8 mouse cellular contexts compared by ENCODE assay signal in genomic region chr8:3417455-3417854, GRCm38 (mm10). TPM values are rescaled to one million over a fixed set of nuclear protein-coding genes. Genes with fewer than 3 reads are reported as not detected.
DNase-seq lines count a peak whose midpoint lies in the region; ATAC-seq and TF ChIP-seq lines count a peak whose summit lies in the region.

No protein-coding gene starts in this region.

- H3K4me1 ChIP-seq in lung, postnatal 0 days (ENCODE audit: insufficient read depth, low read depth, low read length): peaks cover 8% of the 10 kb centered on the region
- H3K4me1 ChIP-seq in forebrain, embryonic 13.5 days: peaks cover 36% of the 10 kb centered on the region
- H3K4me1 ChIP-seq in liver, adult 2 months (ENCODE audit: control insufficient read depth, insufficient read depth, low read length): peaks cover 38% of the 10 kb centered on the region
- H3K4me1 ChIP-seq in stomach, postnatal 0 days (replicated peaks; ENCODE audit: control insufficient read depth, insufficient read depth): no peaks in the 10 kb centered on the region; the same call in 1 of the 2 replicates

- 28% methylated on average over 8 of the region's 8 CpGs for WGBS in lung, postnatal 0 days
- 4% methylated on average over 8 of the region's 8 CpGs for WGBS in forebrain, embryonic 13.5 days
- 21% methylated on average over 8 of the region's 8 CpGs for WGBS in liver, adult 2 months
- 30% methylated on average over 8 of the region's 8 CpGs for WGBS in stomach, postnatal 0 days

- DNase-seq in lung, postnatal 0 days (ENCODE audit: low spot score): no peak
- no peak for DNase-seq in lung, postnatal 14 days
- peak; percentile 77 for DNase-seq in liver, adult 2 months (ENCODE audit: extremely low read depth, low read depth, low spot score)
- DNase-seq in stomach, postnatal 0 days (ENCODE audit: low spot score): no peak
- no peak for DNase-seq in layer of hippocampus, postnatal 36 days
- no peak for DNase-seq in right cerebral cortex, postnatal 36 days (ENCODE audit: low spot score in 2 of 2)
- no peak for DNase-seq in cerebellum, adult 9-11 months

- peaks cover 31% of the 10 kb centered on the region for H3K79me2 ChIP-seq in liver, adult 2 months (ENCODE audit: control insufficient read depth, insufficient read depth, low read length)

- no peak for ATAC-seq in lung, postnatal 0 days
- peak; percentile 63; the same call in 1 of the 2 replicates for ATAC-seq in forebrain, embryonic 13.5 days
- no peak for ATAC-seq in stomach, postnatal 0 days (ENCODE audit: low FRiP score, low TSS enrichment)

- H3K4me2 ChIP-seq in lung, postnatal 0 days (replicated peaks; ENCODE audit: low read depth, low read length): no peak overlapping the region
- H3K4me2 ChIP-seq in forebrain, embryonic 13.5 days: no peak overlapping the region; the same call in 1 of the 2 replicates
- H3K4me2 ChIP-seq in stomach, postnatal 0 days (replicated peaks; ENCODE audit: low read depth): no peak overlapping the region

- TF ChIP-seq POLR2A in liver, adult 2 months (IDR thresholded peaks at IDR 0.05; ENCODE audit: extremely low read depth, insufficient read depth, low read length): no peak

- no peaks in the 10 kb centered on the region for H3K9me3 ChIP-seq in lung, postnatal 0 days (ENCODE audit: low read length)
- H3K9me3 ChIP-seq in forebrain, embryonic 13.5 days (replicated peaks): no peaks in the 10 kb centered on the region
- no peaks in the 10 kb centered on the region for H3K9me3 ChIP-seq in stomach, postnatal 0 days (ENCODE audit: control insufficient read depth, low read length)

- no peaks in the 10 kb centered on the region for H3K36me3 ChIP-seq in lung, postnatal 0 days (ENCODE audit: insufficient read depth, low read length)
- H3K36me3 ChIP-seq in forebrain, embryonic 13.5 days (ENCODE audit: poor library complexity, severe bottlenecking): no peaks in the 10 kb centered on the region
- H3K36me3 ChIP-seq in liver, adult 2 months (ENCODE audit: control insufficient read depth, insufficient read depth, low read length): no peaks in the 10 kb centered on the region
- peaks cover under 1% of the 10 kb centered on the region; the same call in 1 of the 2 replicates for H3K36me3 ChIP-seq in stomach, postnatal 0 days (ENCODE audit: control insufficient read depth, insufficient read depth, low read length)

- no peak overlapping the region for H3K9ac ChIP-seq in lung, postnatal 0 days (replicated peaks; ENCODE audit: low read depth)
- H3K9ac ChIP-seq in forebrain, embryonic 13.5 days: no peak overlapping the region
- H3K9ac ChIP-seq in liver, adult 2 months (ENCODE audit: low read depth, low read length): peak overlapping the region; percentile 29; the same call in 1 of the 2 replicates
- H3K9ac ChIP-seq in stomach, postnatal 0 days (ENCODE audit: low read length): no peak overlapping the region

- no peak for TF ChIP-seq EP300 in lung, postnatal 0 days (IDR thresholded peaks at IDR 0.05)
- TF ChIP-seq EP300 in stomach, postnatal 0 days (optimal IDR thresholded peaks at IDR 0.05): no peak

- H3K4me3 ChIP-seq in lung, postnatal 0 days (ENCODE audit: low read depth, low read length): no peak overlapping the region
- no peak overlapping the region for H3K4me3 ChIP-seq in forebrain, embryonic 13.5 days
- no peak overlapping the region for H3K4me3 ChIP-seq in liver, adult 2 months (ENCODE audit: insufficient read depth, low read depth, low read length)
- no peak overlapping the region for H3K4me3 ChIP-seq in stomach, postnatal 0 days (ENCODE audit: low read depth, low read length)

- H3K27me3 ChIP-seq in lung, postnatal 0 days (replicated peaks; ENCODE audit: insufficient read depth, low read length): no peaks in the 10 kb centered on the region
- H3K27me3 ChIP-seq in forebrain, embryonic 13.5 days: no peaks in the 10 kb centered on the region
- no peaks in the 10 kb centered on the region for H3K27me3 ChIP-seq in liver, adult 2 months (ENCODE audit: control insufficient read depth, insufficient read depth, low read length)
- H3K27me3 ChIP-seq in stomach, postnatal 0 days (ENCODE audit: control insufficient read depth, insufficient read depth, low read length): no peaks in the 10 kb centered on the region

- H3K27ac ChIP-seq in lung, postnatal 0 days (ENCODE audit: low read length): peak overlapping the region; percentile 26; the same call in 1 of the 2 replicates
- H3K27ac ChIP-seq in forebrain, embryonic 13.5 days: no peak overlapping the region
- peak overlapping the region; percentile 60 for H3K27ac ChIP-seq in liver, adult 2 months (replicated peaks; ENCODE audit: insufficient read depth, low read depth, low read length)
- H3K27ac ChIP-seq in stomach, postnatal 0 days (replicated peaks): peak overlapping the region; percentile 73; the same call in 1 of the 2 replicates

- TF ChIP-seq CTCF in lung, postnatal 0 days (IDR thresholded peaks at IDR 0.05): no peak
- no peak for TF ChIP-seq CTCF in liver, adult 2 months (IDR thresholded peaks at IDR 0.05; ENCODE audit: low read depth, low read length)
- TF ChIP-seq CTCF in stomach, postnatal 0 days (IDR thresholded peaks at IDR 0.05; ENCODE audit: low read depth): no peak

RNA-seq across cellular contexts. Expression of gene Arhgef18, which starts 24.6 kb away (rescaled TPM):
- polyA plus RNA-seq in lung, postnatal 0 days (2015; fragmentation: Nextera tagmentation; extraction: Ambion mirVana): 5.8 and 6.1 TPM in 2 replicates
- polyA plus RNA-seq in forebrain, embryonic 13.5 days (2015; fragmentation: Nextera tagmentation; extraction: Ambion mirVana): 11.1 and 11.7 TPM in 2 replicates
- total RNA-seq in liver, adult 2 months (2014; rRNA removed): 9.7 and 10.7 TPM in 2 replicates
- polyA plus RNA-seq in liver, adult 2 months (2012; rRNA removed): 15.6 and 15.8 TPM in 2 replicates
- 5.5 TPM in 2 replicates for polyA plus RNA-seq in stomach, postnatal 0 days (2015; fragmentation: Nextera tagmentation; extraction: Ambion mirVana)
- 10 to 100 TPM; 46.0 to 50.5 TPM for total RNA-seq in layer of hippocampus, postnatal 36 days (2021)

RNA-seq across cellular contexts. Expression of gene Pex11g, which starts 50.0 kb away (rescaled TPM):
- 7.8 and 9.1 TPM in 2 replicates for polyA plus RNA-seq in lung, postnatal 0 days (2015; fragmentation: Nextera tagmentation; extraction: Ambion mirVana)
- 3.9 and 4.8 TPM in 2 replicates for polyA plus RNA-seq in forebrain, embryonic 13.5 days (2015; fragmentation: Nextera tagmentation; extraction: Ambion mirVana)
- 23.0 and 27.8 TPM in 2 replicates for total RNA-seq in liver, adult 2 months (2014; rRNA removed)
- 51.2 and 52.4 TPM in 2 replicates for polyA plus RNA-seq in liver, adult 2 months (2012; rRNA removed)
- 11.6 and 15.4 TPM in 2 replicates for polyA plus RNA-seq in stomach, postnatal 0 days (2015; fragmentation: Nextera tagmentation; extraction: Ambion mirVana)
- 1 to 10 TPM in 1 of 2 experiments, under 1 TPM in 1; 0.94 to 1.4 TPM for total RNA-seq in layer of hippocampus, postnatal 36 days (2021)

RNA-seq across cellular contexts. Expression of gene Tex45, which starts 53.2 kb away (rescaled TPM):
- not detected in 2 replicates for polyA plus RNA-seq in lung, postnatal 0 days (2015; fragmentation: Nextera tagmentation; extraction: Ambion mirVana)
- polyA plus RNA-seq in forebrain, embryonic 13.5 days (2015; fragmentation: Nextera tagmentation; extraction: Ambion mirVana): 0.10 TPM in 1 of 2 replicates, not detected in the other
- total RNA-seq in liver, adult 2 months (2014; rRNA removed): 0.07 TPM in 1 of 2 replicates, not detected in the other
- 0.28 TPM in 1 of 2 replicates, not detected in the other for polyA plus RNA-seq in liver, adult 2 months (2012; rRNA removed)
- 0.46 and 1.1 TPM in 2 replicates for polyA plus RNA-seq in stomach, postnatal 0 days (2015; fragmentation: Nextera tagmentation; extraction: Ambion mirVana)
- total RNA-seq in layer of hippocampus, postnatal 36 days (2021): under 1 TPM; 0.45 to 0.58 TPM
